Mouse (Mus musculus) forebrain, embryonic 12.5 days (tissue): ENCODE data around the gene Ubtd1. TPM values are rescaled to one million over a fixed set of nuclear protein-coding genes. Genes with fewer than 3 reads are reported as not detected.
"Not testable (repeated sequence)": the region's sequence is repeated elsewhere in the genome, so short reads cannot be mapped to it uniquely, and the experiment has no call there.

ENCODE experiments used
- ATAC-seq: fragments of 200-750 bp; cut with Nextera tagmentation; 2 replicates; pipeline ENCODE4 v1.8.0; 2017; ENCODE audit warnings: moderate TSS enrichment; ENCODE audit not compliant: low FRiP score
- H3K27ac ChIP-seq: fragments of 300-500 bp; sonication (generic); 2 replicates; pipeline ENCODE4 v1.5.1; 2016; ENCODE audit warnings: mild to moderate bottlenecking
- H3K27me3 ChIP-seq: fragments of 300-500 bp; sonication (generic); 2 replicates; pipeline ENCODE4 v1.6.1; 2016; ENCODE audit warnings: mild to moderate bottlenecking
- H3K36me3 ChIP-seq: fragments of 300-500 bp; sonication (generic); replicated peaks from 2 replicates; pipeline ENCODE4 v1.6.1; 2016; ENCODE audit warnings: mild to moderate bottlenecking
- H3K4me1 ChIP-seq: fragments of 300-500 bp; sonication (generic); 2 replicates; pipeline ENCODE4 v1.6.1; 2016
- H3K4me2 ChIP-seq: fragments of 300-500 bp; sonication (generic); 2 replicates; pipeline ENCODE4 v1.6.1; 2016; ENCODE audit warnings: mild to moderate bottlenecking, moderate library complexity
- H3K4me3 ChIP-seq: fragments of 300-500 bp; sonication (generic); replicated peaks from 2 replicates; pipeline ENCODE4 v1.5.1; 2016; ENCODE audit warnings: mild to moderate bottlenecking
- H3K9ac ChIP-seq: fragments of 300-500 bp; sonication (generic); 2 replicates; pipeline ENCODE4 v1.6.1; 2016; ENCODE audit warnings: mild to moderate bottlenecking
- H3K9me3 ChIP-seq: fragments of 300-500 bp; sonication (generic); 2 replicates; pipeline ENCODE4 v1.6.1; 2016
- WGBS: fragments of 180-500 bp; shearing (Covaris S2); methylation state at CpG from one replicate; pipeline ENCODE4 v1.1.7; 2016; 5-methylcytosine and 5-hydroxymethylcytosine counted together
- polyA plus RNA-seq: library from polyadenylated mRNA; unstranded; fragments of >200 nt; fragmentation: Nextera tagmentation; extraction: Ambion mirVana; gene quantifications from 2 replicates; pipeline ENCODE4 v1.2.1, GENCODE M21; 2016

Ubtd1 gene
- polyA plus RNA-seq, 1 experiment from 2014 or later = 7.1 TPM

DNA sequence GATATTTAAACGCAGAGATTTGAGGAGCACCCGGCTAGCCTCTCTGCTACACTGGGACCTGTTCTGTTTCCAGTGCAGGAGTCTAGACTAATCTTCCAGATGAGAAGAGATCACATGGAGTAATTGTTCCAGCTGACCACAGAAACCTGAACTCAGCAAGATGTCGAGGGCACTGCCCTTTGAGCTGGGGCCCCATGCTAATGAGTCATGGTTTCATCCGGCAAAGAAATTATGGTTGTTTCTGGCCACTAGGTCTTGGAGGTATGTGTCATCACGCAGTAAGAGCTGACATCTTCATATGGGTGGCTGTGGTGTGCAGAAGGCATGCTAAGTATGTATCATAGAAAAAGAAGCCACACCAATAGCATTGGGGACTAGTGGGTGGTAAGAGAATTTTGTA is 98.4 kb downstream of the Ubtd1 start:
- H3K9ac ChIP-seq = no peak overlapping the region
- no peaks in the 10 kb centered on the region for H3K4me1 ChIP-seq

GRCm38 (mm10) chr19:42080469-42080868 is 98.9 kb downstream of the Ubtd1 start:
- Histone ChIP-seq H3K4me1 (peaks cover 2% of the 10 kb centered on the region; the same call in 1 of the 2 replicates), H3K36me3 (peaks cover 21% of the 10 kb centered on the region), H3K27ac (no peak overlapping the region), H3K27me3 (no peaks in the 10 kb centered on the region), H3K4me3 (no peak overlapping the region), H3K4me2 (no peak overlapping the region), H3K9ac (no peak overlapping the region), H3K9me3 (no peaks in the 10 kb centered on the region)
- 89% methylated on average over 11 of the region's 11 CpGs for WGBS
- ATAC-seq = no peak

More for the DNA sequence above, 98.4 kb downstream of the Ubtd1 start:
- ATAC-seq = no peak
- Histone ChIP-seq H3K36me3 (peaks cover 26% of the 10 kb centered on the region), H3K9me3 (no peaks in the 10 kb centered on the region), H3K27ac (no peak overlapping the region), H3K4me3 (no peak overlapping the region), H3K4me2 (no peak overlapping the region), H3K27me3 (no peaks in the 10 kb centered on the region)
- 84% methylated on average over 5 of the region's 5 CpGs for WGBS

GRCm38 (mm10) chr19:42081613-42082012 is 100.0 kb downstream of the Ubtd1 start:
- H3K27me3 ChIP-seq, H3K9ac ChIP-seq, H3K4me3 ChIP-seq, H3K4me1 ChIP-seq, H3K9me3 ChIP-seq, H3K4me2 ChIP-seq, H3K27ac ChIP-seq, H3K36me3 ChIP-seq, ATAC-seq: not testable (repeated sequence)
- 93% methylated on average over 5 of the region's 5 CpGs for whole genome bisulfite sequencing

Other genes starting within 250 kb of the Ubtd1 start
- gene Slit1, start 238.1 kb upstream of the Ubtd1 start, polyA plus RNA-seq = 11.0 and 14.0 TPM in 2 replicates
- gene Arhgap19, start 179.7 kb upstream of the Ubtd1 start, polyA plus RNA-seq = 36.0 and 38.8 TPM in 2 replicates
- gene Frat1, start 151.8 kb upstream of the Ubtd1 start, polyA plus RNA-seq = 18.1 and 20.5 TPM in 2 replicates
- gene Frat2, start 133.6 kb upstream of the Ubtd1 start, polyA plus RNA-seq = 19.3 and 22.7 TPM in 2 replicates
- gene Rrp12, start 85.6 kb upstream of the Ubtd1 start, polyA plus RNA-seq = 24.3 and 28.1 TPM in 2 replicates
- gene Pgam1, start 69.8 kb upstream of the Ubtd1 start, polyA plus RNA-seq = 621 and 639 TPM in 2 replicates
- gene Exosc1, start 48.3 kb upstream of the Ubtd1 start, polyA plus RNA-seq = 77.7 and 83.2 TPM in 2 replicates
- 79.5 and 82.5 TPM in 2 replicates for gene Zdhhc16, start 48.3 kb upstream of the Ubtd1 start, polyA plus RNA-seq
- gene Mms19, start 606 bp upstream of the Ubtd1 start, polyA plus RNA-seq = 32.2 and 36.7 TPM in 2 replicates
- gene Ankrd2, start 54.2 kb downstream of the Ubtd1 start, polyA plus RNA-seq = 0.28 and 0.49 TPM in 2 replicates
- gene Hoga1, start 63.8 kb downstream of the Ubtd1 start, polyA plus RNA-seq = 1.1 and 1.5 TPM in 2 replicates
- gene 4933411K16Rik, start 70.5 kb downstream of the Ubtd1 start, polyA plus RNA-seq = 0.14 TPM in 2 replicates
- gene Morn4, start 104.6 kb downstream of the Ubtd1 start, polyA plus RNA-seq = 73.4 and 75.1 TPM in 2 replicates
- 31.0 and 32.0 TPM in 2 replicates for gene Pi4k2a, start 108.7 kb downstream of the Ubtd1 start, polyA plus RNA-seq
- 10.4 and 10.5 TPM in 2 replicates for gene Avpi1, start 147.3 kb downstream of the Ubtd1 start, polyA plus RNA-seq
- 3.5 and 4.2 TPM in 2 replicates for gene Marveld1, start 165.6 kb downstream of the Ubtd1 start, polyA plus RNA-seq
- gene Zfyve27, start 182.2 kb downstream of the Ubtd1 start, polyA plus RNA-seq = 42.9 and 47.3 TPM in 2 replicates
- gene Sfrp5, start 220.5 kb downstream of the Ubtd1 start, polyA plus RNA-seq = 0.13 and 0.17 TPM in 2 replicates